Mouse (Mus musculus): ENCODE results near the gene Lypd8. TPM values are rescaled to one million over a fixed set of nuclear protein-coding genes. Genes with fewer than 3 reads are reported as not detected.

Lypd8 gene
- polyA plus RNA-seq (2016; fragmentation: Nextera tagmentation; extraction: Ambion mirVana), result not detected in 2 replicates

GRCm38 (mm10) chr11:58378763-58379278, at the start of gene Lypd8:
TSS of gene Lypd8 (plus strand) at chr11:58379043.
- Histone ChIP-seq H3K4me1 (no peaks in the 10 kb centered on the region), H3K4me2 (replicated peaks) (no peak within 1 kb of the TSS), H3K9ac (no peak within 1 kb of the TSS), H3K9me3 (replicated peaks) (no peaks in the 10 kb centered on the region), H3K4me3 (no peak within 1 kb of the TSS), H3K36me3 (no peaks in the 10 kb centered on the region), H3K27ac (no peak within 1 kb of the TSS), H3K27me3 (no peaks in the 10 kb centered on the region)
- ATAC-seq (ENCODE audit: low FRiP score), result no peak
- WGBS, result 91% methylated on average over 3 of the region's 3 CpGs

- H3K27me3 ChIP-seq, result no peaks in the 10 kb centered on the region
- no peaks in the 10 kb centered on the region for H3K9me3 ChIP-seq (replicated peaks)
- H3K4me2 ChIP-seq (replicated peaks), result peak overlapping the region; percentile 92
- H3K27ac ChIP-seq, result peak overlapping the region; percentile 60
- peak overlapping the region; percentile 90 for H3K9ac ChIP-seq
- peak; percentile 43 for ATAC-seq (ENCODE audit: low FRiP score)
- peaks cover 38% of the 10 kb centered on the region for H3K36me3 ChIP-seq
- peak overlapping the region; percentile 83 for H3K4me3 ChIP-seq
- peaks cover 32% of the 10 kb centered on the region for H3K4me1 ChIP-seq
- WGBS, result under 1% methylated on average over 21 of the region's 21 CpGs
These were observed 49.0 kb upstream of the Lypd8 start for GRCm38 (mm10) chr11:58329906-58330275.

DNA sequence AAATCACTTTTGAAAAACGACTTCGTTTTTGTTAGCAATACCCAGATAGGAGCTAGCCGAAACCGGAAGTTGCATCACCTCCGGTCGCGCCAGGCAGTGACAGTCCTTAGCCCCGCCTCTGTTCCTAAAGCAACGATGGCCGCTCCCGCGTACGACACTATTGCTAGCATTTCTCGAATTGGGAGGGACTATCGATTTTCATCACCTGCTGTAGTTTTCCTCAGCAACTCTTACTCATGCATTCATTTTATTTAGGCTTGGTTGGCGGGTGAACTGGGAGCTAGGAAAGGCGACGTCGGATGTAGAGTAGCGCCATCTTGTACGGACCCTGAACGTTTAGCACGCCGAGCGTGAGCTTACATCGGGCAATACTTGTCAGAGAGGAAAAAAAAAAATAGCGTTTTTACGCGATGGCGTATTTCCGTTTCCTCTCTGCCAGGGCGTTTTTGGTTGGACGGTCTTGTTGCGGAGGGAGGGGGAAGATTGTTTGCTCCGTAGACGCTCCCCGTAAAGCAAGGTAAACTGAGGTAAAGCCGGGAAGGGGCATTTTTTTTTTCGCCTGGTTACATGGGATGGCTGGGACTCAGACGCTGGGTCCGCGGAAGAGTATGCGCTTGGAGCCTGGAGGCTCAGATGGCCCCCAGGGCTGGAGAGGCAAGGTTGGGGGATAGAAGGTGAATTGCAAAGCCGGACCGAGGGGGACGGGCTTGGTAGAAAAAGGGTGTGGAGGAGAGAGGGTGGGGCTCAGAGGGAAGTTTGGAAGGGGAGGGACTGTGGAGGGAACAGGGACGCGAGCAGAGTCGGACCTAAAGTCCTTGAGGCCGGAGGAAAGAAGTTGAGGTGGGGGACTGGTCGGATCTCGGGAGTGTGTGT, 48.3 kb upstream of the Lypd8 start, which contains the start of the genes Zfp672 and Sh3bp5l:
TSS of gene Zfp672 (minus strand) at position 64 of the 873 bp plus-strand sequence.
TSS of gene Sh3bp5l (plus strand) at position 449 of the 873 bp plus-strand sequence.
- H3K4me1 ChIP-seq, result peaks cover 32% of the 10 kb centered on the region
- no peaks in the 10 kb centered on the region for H3K27me3 ChIP-seq
- H3K4me2 ChIP-seq (replicated peaks), result peak within 1 kb of the TSS; percentile 92
- H3K36me3 ChIP-seq, result peaks cover 40% of the 10 kb centered on the region
- peak; percentile 96 for ATAC-seq (ENCODE audit: low FRiP score)
- under 1% methylated on average over 52 of the region's 52 CpGs for WGBS
- peak within 1 kb of the TSS; percentile 90 for H3K9ac ChIP-seq
- H3K4me3 ChIP-seq, result peak within 1 kb of the TSS; percentile 83
- H3K9me3 ChIP-seq (replicated peaks), result no peaks in the 10 kb centered on the region
- H3K27ac ChIP-seq, result peak within 1 kb of the TSS; percentile 76

DNA sequence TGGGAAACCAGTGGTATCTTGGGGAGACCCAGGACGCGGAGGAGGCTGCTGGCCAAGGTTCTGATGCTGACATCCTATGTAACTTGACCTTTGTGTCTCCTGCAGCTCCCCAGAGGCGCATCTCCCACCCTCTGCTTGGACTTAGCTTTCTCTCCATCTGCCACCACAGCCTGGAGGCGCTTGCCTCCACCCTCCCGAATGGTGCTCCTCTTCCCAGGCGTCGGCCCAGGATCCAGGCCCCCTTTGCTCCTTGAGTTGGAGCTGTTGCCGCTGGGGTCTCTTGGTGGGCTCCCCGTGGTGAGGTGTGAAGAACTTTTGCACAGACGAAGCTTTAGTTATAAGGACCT, 47.7 kb upstream of the Lypd8 start:
- Histone ChIP-seq H3K4me3 (peak overlapping the region; percentile 83), H3K27me3 (no peaks in the 10 kb centered on the region), H3K9me3 (replicated peaks) (no peaks in the 10 kb centered on the region), H3K36me3 (peaks cover 44% of the 10 kb centered on the region), H3K9ac (peak overlapping the region; percentile 90), H3K4me2 (replicated peaks) (peak overlapping the region; percentile 92), H3K27ac (no peak overlapping the region), H3K4me1 (peaks cover 32% of the 10 kb centered on the region)
- WGBS, result 20% methylated on average over 10 of the region's 10 CpGs
- no peak; the same call in 1 of the 2 replicates for ATAC-seq (ENCODE audit: low FRiP score)

GRCm38 (mm10) chr11:58331546-58331945, 47.3 kb upstream of the Lypd8 start:
- Histone ChIP-seq H3K4me1 (peaks cover 32% of the 10 kb centered on the region), H3K4me2 (replicated peaks) (peak overlapping the region; percentile 92), H3K27ac (no peak overlapping the region), H3K36me3 (peaks cover 48% of the 10 kb centered on the region), H3K9ac (peak overlapping the region; percentile 90), H3K9me3 (replicated peaks) (no peaks in the 10 kb centered on the region), H3K4me3 (peak overlapping the region; percentile 83), H3K27me3 (no peaks in the 10 kb centered on the region)
- ATAC-seq (ENCODE audit: low FRiP score), result no peak
- 86% methylated on average over 6 of the region's 6 CpGs for WGBS

DNA sequence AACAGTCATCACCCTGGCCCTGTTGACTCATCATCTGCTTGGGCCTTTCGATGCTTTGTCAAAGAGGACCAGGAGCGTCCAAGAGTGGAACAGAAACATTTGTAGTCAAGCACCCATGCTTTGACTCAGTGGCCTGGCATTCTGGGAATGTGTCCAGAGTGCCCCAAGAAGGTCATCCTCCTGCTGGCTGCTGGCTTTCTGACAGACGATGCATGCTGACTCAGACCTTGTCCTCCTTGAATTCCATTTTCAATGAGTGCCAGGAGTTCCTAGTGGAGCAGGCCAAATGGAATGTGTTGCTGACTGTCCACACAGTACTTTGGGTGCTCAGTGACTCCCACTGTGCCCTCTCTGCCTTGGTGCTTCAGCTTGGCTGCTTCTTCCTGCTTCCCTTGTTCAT, 44.1 kb upstream of the Lypd8 start:
- Histone ChIP-seq H3K36me3 (peaks cover 60% of the 10 kb centered on the region), H3K9ac (no peak overlapping the region), H3K27ac (no peak overlapping the region), H3K9me3 (replicated peaks) (no peaks in the 10 kb centered on the region), H3K4me2 (replicated peaks) (no peak overlapping the region), H3K4me1 (peaks cover 24% of the 10 kb centered on the region), H3K27me3 (no peaks in the 10 kb centered on the region), H3K4me3 (no peak overlapping the region)
- no peak for ATAC-seq (ENCODE audit: low FRiP score)
- 74% methylated on average over 3 of the region's 3 CpGs for WGBS

- Histone ChIP-seq H3K36me3 (peaks cover 45% of the 10 kb centered on the region), H3K9me3 (replicated peaks) (no peaks in the 10 kb centered on the region), H3K4me1 (no peaks in the 10 kb centered on the region), H3K9ac (no peak overlapping the region), H3K4me2 (replicated peaks) (no peak overlapping the region), H3K4me3 (no peak overlapping the region), H3K27ac (no peak overlapping the region), H3K27me3 (no peaks in the 10 kb centered on the region)
- WGBS, result 95% methylated on average over 4 of the region's 4 CpGs
- no peak for ATAC-seq (ENCODE audit: low FRiP score)
These were observed 32.1 kb upstream of the Lypd8 start for GRCm38 (mm10) chr11:58346745-58347144.

DNA sequence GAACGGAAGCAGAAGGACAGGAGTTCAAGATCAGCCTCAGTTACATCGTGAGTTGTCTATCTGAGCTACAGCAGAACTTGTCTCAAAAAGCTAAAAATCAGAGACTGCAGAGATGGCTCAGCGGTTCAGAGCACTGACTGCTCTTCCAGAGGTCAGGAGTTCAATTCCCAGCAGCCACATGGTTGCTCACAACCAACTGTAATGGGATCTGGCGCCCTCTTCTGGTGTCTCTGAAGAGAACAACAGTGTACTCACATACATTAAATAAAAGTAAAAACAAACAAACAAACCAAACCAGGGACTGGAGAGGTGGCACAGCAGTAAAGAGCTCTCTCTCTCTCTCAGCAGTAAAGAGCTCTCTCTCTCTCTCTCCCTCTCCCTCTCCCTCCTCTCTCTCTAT, 28.2 kb upstream of the Lypd8 start:
- Histone ChIP-seq H3K36me3 (peaks cover 23% of the 10 kb centered on the region), H3K27me3 (no peaks in the 10 kb centered on the region), H3K9ac (no peak overlapping the region), H3K4me1 (no peaks in the 10 kb centered on the region), H3K27ac (no peak overlapping the region), H3K4me3 (no peak overlapping the region), H3K4me2 (replicated peaks) (no peak overlapping the region), H3K9me3 (replicated peaks) (no peaks in the 10 kb centered on the region)
- 73% methylated on average over 4 of the region's 4 CpGs for WGBS
- no peak for ATAC-seq (ENCODE audit: low FRiP score)

GRCm38 (mm10) chr11:58351179-58351578, 27.7 kb upstream of the Lypd8 start:
- Histone ChIP-seq H3K27ac (no peak overlapping the region), H3K4me2 (replicated peaks) (no peak overlapping the region), H3K36me3 (peaks cover 18% of the 10 kb centered on the region), H3K27me3 (no peaks in the 10 kb centered on the region), H3K9me3 (replicated peaks) (no peaks in the 10 kb centered on the region), H3K9ac (no peak overlapping the region), H3K4me1 (no peaks in the 10 kb centered on the region), H3K4me3 (no peak overlapping the region)
- no peak for ATAC-seq (ENCODE audit: low FRiP score)
- 86% methylated on average over 5 of the region's 5 CpGs for WGBS

DNA sequence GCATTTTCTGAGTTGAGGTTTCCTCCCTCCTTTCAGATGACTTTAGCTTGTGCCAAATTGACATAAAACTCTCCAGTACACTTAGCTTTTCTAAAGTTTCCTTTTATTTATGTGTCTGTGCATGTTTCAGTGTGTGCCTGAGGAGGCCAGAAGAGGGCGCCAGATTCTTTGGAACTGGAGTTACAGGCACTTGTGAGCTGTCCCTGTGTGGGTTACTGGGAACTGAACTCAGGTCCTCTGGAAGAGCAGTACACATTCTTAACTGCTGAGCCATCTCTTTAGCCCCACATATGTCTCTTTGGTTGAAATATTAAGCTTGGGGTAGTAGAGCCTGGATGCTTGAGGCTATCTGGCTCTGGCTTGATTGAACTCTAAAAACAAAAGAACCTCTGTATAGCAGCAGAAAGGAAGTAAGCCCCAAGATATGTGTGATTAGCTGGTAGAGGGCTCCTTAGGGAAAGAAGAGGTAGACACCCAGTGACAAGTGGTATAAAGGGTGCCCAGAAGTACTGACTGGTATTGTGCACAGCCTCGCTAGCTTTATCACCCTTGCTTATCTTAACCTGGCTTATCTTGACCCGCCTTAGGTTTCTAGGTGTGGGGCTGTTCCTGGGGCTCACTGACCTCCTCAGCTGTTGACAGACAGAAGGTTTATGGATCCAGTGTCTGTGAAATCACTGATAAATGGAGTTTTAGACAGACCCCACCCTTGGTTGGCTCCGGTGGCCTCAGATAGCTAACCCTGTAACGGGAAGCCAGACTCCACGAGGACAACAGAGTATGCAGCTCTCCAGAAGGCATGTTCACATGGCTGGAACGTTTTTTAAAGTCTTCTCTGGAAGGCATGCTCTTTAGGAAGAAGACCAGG, 25.9 kb upstream of the Lypd8 start:
- Histone ChIP-seq H3K4me1 (no peaks in the 10 kb centered on the region), H3K4me2 (replicated peaks) (no peak overlapping the region), H3K9me3 (replicated peaks) (no peaks in the 10 kb centered on the region), H3K27me3 (no peaks in the 10 kb centered on the region), H3K4me3 (no peak overlapping the region), H3K27ac (no peak overlapping the region), H3K9ac (no peak overlapping the region), H3K36me3 (peaks cover under 1% of the 10 kb centered on the region; the same call in 1 of the 2 replicates)
- 71% methylated on average over 7 of the region's 7 CpGs for WGBS
- ATAC-seq (ENCODE audit: low FRiP score), result no peak

DNA sequence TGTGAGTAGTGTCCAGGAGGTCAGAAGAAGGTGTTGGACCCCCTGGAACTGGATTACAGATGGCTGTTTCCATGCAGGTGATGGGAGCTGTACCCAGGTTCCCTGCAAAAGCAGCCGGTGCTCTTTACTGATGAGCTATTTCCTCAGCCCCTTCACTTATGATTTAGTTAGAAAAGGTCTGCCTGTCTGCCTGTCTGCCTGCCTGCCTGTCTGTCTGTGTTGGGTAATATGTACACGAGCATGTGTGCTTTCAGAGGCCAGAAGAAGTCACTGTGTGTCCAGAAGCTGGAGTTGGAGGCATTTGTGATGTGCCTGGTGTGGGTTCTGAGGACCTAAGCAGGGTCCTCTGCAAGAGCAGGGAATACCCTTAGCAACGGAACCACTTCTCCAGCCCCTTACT, 25.1 kb upstream of the Lypd8 start:
- Histone ChIP-seq H3K9ac (no peak overlapping the region), H3K9me3 (replicated peaks) (no peaks in the 10 kb centered on the region), H3K4me3 (no peak overlapping the region), H3K4me1 (no peaks in the 10 kb centered on the region), H3K36me3 (no peaks in the 10 kb centered on the region; the same call in 1 of the 2 replicates), H3K27me3 (no peaks in the 10 kb centered on the region), H3K27ac (no peak overlapping the region), H3K4me2 (replicated peaks) (no peak overlapping the region)
- 87% methylated on average over 3 of the region's 3 CpGs for WGBS
- ATAC-seq (ENCODE audit: low FRiP score), result no peak

DNA sequence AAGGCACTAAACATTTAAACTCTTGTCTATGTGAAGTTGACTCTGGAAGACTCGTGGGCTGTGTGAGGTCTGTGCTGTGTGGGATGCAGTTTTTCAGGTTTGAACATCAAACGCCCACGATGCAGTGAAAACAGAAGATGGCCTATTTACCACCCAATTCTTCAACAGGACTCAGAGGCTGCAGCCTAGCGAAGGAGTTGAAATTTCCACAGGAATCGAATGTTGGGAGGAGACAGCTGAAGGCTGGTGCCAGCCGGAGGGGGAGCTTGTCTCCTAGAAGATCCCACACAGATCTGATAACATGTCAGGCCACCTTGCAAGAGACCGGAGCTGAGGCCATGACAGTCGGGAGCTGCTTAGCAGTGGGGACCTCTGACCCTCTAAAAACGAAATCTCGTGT, 24.4 kb upstream of the Lypd8 start:
- Histone ChIP-seq H3K36me3 (no peaks in the 10 kb centered on the region; the same call in 1 of the 2 replicates), H3K27me3 (no peaks in the 10 kb centered on the region), H3K4me3 (no peak overlapping the region), H3K9me3 (replicated peaks) (no peaks in the 10 kb centered on the region), H3K9ac (no peak overlapping the region), H3K27ac (no peak overlapping the region), H3K4me1 (no peaks in the 10 kb centered on the region), H3K4me2 (replicated peaks) (no peak overlapping the region)
- ATAC-seq (ENCODE audit: low FRiP score), result no peak
- whole genome bisulfite sequencing, result 69% methylated on average over 10 of the region's 10 CpGs

Data from hindbrain, embryonic 12.5 days (tissue).